Mouse (Mus musculus) MEL (cell line): ENCODE data around the gene Gm10295.

Experiments used
- CHD2 ChIP-seq: IDR thresholded peaks from 2 replicates; pipeline ENCODE4 v1.6.1; 2011; ENCODE audit warnings: low read length, improper control_type of control experiment
- E2F4 ChIP-seq: IDR thresholded peaks from 2 replicates; pipeline ENCODE4 v1.6.1; 2011; ENCODE audit warnings: low read depth, low read length, improper control_type of control experiment, borderline replicate concordance
- RAD21 ChIP-seq: IDR thresholded peaks from 2 replicates; pipeline ENCODE4 v1.6.1; 2011; ENCODE audit warnings: mild to moderate bottlenecking, low read depth, low read length, improper control_type of control experiment

GRCm38 (mm10) chr7:71392795-71393341, 41.6 kb upstream of the Gm10295 start:
- TF ChIP-seq RAD21 = no peak
- no peak for TF ChIP-seq CHD2
- TF ChIP-seq E2F4 = no peak
